Mouse (Mus musculus) T-helper 1 cell (primary cell): ENCODE results near the gene Gm8005.

ENCODE experiments used
- in situ Hi-C: fragments of 300-600 bp; cut with MboI, MseI; formaldehyde crosslinking; loops from one replicate; pipeline ENCODE4 v1.15.1; 2025; ENCODE audit warnings: high pct_unique_total_duplicates

Gene Gm8005

DNA sequence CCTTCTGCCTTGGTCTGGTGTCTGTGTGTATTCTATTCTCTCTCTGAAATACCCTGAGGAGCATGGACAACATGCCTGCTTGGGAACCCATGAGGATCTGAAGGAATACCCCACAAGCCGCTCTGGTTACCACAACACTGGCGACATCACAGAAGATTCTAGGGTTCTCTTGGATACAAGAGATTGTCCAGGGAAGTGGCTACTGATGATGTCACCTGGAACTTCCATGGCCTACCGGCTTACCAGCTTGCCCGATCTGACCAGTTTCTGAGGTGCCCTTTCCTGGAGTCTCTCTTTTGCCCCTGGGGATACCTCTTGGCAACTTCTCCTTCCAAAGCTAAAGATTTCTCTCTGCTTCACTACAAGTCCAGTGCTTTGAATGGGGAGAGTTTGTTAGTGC is at the start of gene Gm8005:
Gene Gm8005, minus strand, starts transcription at position 101 of the 400 bp plus-strand sequence.
- in situ Hi-C loops: loop anchor here (5.0 kb wide), 1 partner anchor 737 kb away; the partner anchor contains the start of gene Gm8068

DNA sequence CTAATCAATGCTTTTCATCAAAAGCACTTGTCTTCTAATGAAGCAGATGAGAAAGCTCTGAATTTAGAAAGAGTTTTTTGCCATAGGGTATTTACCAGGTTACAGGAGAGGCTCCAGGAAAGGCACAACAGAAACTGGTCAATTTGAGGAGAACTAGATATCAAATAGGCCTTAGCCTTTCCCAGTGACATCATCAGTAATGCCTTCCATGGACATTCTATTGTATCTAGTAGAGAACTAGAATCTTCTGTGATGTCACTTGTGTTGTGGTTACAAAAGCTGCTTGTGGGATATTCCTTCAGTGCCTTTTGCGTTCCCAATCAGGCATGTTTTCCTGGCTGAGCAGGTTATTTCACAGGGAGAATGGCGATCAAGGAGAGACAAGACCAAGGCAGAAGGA is 24.1 kb upstream of the Gm8005 start, which contains the start of gene Gm8011:
Gene Gm8011, plus strand, starts transcription at position 301 of the 400 bp plus-strand sequence.
- in situ Hi-C loops: loop anchor here (5.0 kb wide), 1 partner anchor 794 kb away; the partner anchor contains the start of gene Gm8126
